16 mouse cellular contexts compared by ENCODE assay signal in genomic region chr10:62244067-62244466, GRCm38 (mm10). TPM values are rescaled to one million over a fixed set of nuclear protein-coding genes. Genes with fewer than 3 reads are reported as not detected.
"Had no signal": no experiment of that assay in that cellular context is flagged by ENCODE, and none has a peak within 500 bp of the region (broad histone marks: within the 10 kb centered on the region; RNA-seq: fewer than 3 reads in every experiment).

No protein-coding gene starts in this region.

- H3K4me2 ChIP-seq: liver, embryonic 12.5 days; lung, embryonic 15.5 days; midbrain, embryonic 11.5 days; midbrain, embryonic 15.5 days; neural tube, embryonic 12.5 days had no signal

- H3K9ac ChIP-seq: liver, embryonic 12.5 days; lung, embryonic 15.5 days; midbrain, embryonic 15.5 days; neural tube, embryonic 12.5 days had no signal

- H3K9me3 ChIP-seq: limb, embryonic 10.5 days; lung, embryonic 15.5 days; midbrain, embryonic 15.5 days; neural tube, embryonic 12.5 days had no signal

- H3K4me1 ChIP-seq: midbrain, embryonic 15.5 days; neural tube, embryonic 12.5 days had no signal

- ATAC-seq: liver, embryonic 12.5 days; midbrain, embryonic 15.5 days had no signal

- H3K36me3 ChIP-seq: limb, embryonic 10.5 days; liver, embryonic 12.5 days; lung, embryonic 15.5 days; midbrain, embryonic 15.5 days; neural tube, embryonic 12.5 days had no signal

- H3K4me3 ChIP-seq: left cerebral cortex, adult 2 months; limb, embryonic 10.5 days; liver, embryonic 12.5 days; lung, embryonic 15.5 days; megakaryocyte, embryonic 14.5 days; midbrain, embryonic 15.5 days; neural tube, embryonic 12.5 days had no signal

- H3K27ac ChIP-seq: left cerebral cortex, adult 2 months; limb, embryonic 10.5 days; liver, embryonic 12.5 days; lung, embryonic 15.5 days; macrophage; midbrain, embryonic 15.5 days; neural tube, embryonic 12.5 days; stomach, postnatal 0 days had no signal

- DNase-seq: kidney, postnatal 14 days; lung, postnatal 14 days; thymus, postnatal 4 days had no signal

- H3K27me3 ChIP-seq: lung, embryonic 15.5 days; midbrain, embryonic 15.5 days had no signal

RNA-seq across cellular contexts. Expression of gene Tacr2, which starts 8.2 kb away (rescaled TPM):
- total RNA-seq: monocyte, adult 5-6 weeks; neutrophil, adult 5-6 weeks had no signal
- polyA plus RNA-seq: limb, embryonic 10.5 days; limb, embryonic 14.5 days; liver, embryonic 12.5 days; macrophage; midbrain, embryonic 11.5 days; midbrain, embryonic 15.5 days; neural tube, embryonic 12.5 days had no signal

RNA-seq across cellular contexts. Expression of gene Tspan15, which starts 13.0 kb away (rescaled TPM):
- polyA plus RNA-seq: macrophage had no signal
